Mouse (Mus musculus) brain, embryonic 14.5 days (tissue): ENCODE measurements around the gene Tmem258.

Source experiments
- CTCF ChIP-seq: fragments of 200-500 bp; IDR thresholded peaks from 2 replicates; pipeline ENCODE4 v1.5.1; 2012; ENCODE audit warnings: inconsistent platforms, mild to moderate bottlenecking, moderate library complexity, borderline replicate concordance; ENCODE audit not compliant: insufficient read depth, insufficient read length; ENCODE audit errors: extremely low read depth
- POLR2A ChIP-seq: fragments of 200-500 bp; IDR thresholded peaks from 2 replicates; pipeline ENCODE4 v1.6.1; 2012; ENCODE audit warnings: mild to moderate bottlenecking, inconsistent platforms, borderline replicate concordance; ENCODE audit not compliant: poor library complexity, insufficient read depth, insufficient read length, severe bottlenecking; ENCODE audit errors: extremely low read depth

DNA sequence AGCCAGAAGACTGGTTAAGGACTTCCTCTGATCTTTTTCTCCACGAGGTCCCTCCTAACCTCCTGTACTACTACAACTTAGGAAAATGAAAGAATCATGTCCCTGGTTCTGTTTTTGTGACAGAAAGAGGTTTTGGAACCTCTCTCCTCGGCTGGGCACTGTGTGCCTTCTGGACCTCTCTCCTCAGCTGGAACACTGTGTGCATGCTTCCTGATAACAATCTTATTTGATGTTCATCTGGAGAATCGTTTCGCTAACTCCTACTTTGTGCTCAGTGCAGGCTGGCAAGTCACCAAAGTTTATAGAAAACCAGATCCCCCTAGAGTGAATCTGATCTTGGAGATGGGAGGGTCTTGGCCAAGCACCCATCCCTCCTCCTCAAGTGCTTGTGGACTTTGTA, 36.7 kb upstream of the Tmem258 start:
- TF ChIP-seq CTCF (no peak), POLR2A (no peak)
